9 mouse cellular contexts compared by ENCODE assay signal in genomic region chr11:120727564-120727963, GRCm38 (mm10). TPM values are rescaled to one million over a fixed set of nuclear protein-coding genes. Genes with fewer than 3 reads are reported as not detected.
DNase-seq lines count a peak whose midpoint lies in the region; ATAC-seq and TF ChIP-seq lines count a peak whose summit lies in the region.
"Had no signal": no experiment of that assay in that cellular context is flagged by ENCODE, and none has a peak within 500 bp of the region (broad histone marks: within the 10 kb centered on the region; RNA-seq: fewer than 3 reads in every experiment).

No protein-coding gene starts in this region.

- H3K9me3 ChIP-seq in hindbrain, embryonic 12.5 days (replicated peaks), result no peaks in the 10 kb centered on the region
- H3K9me3 ChIP-seq in hindbrain, embryonic 13.5 days, result no peaks in the 10 kb centered on the region
- H3K9me3 ChIP-seq in MEL (replicated peaks; ENCODE audit: insufficient read depth, low read length), result no peaks in the 10 kb centered on the region
- no peaks in the 10 kb centered on the region for H3K9me3 ChIP-seq in limb, embryonic 14.5 days (ENCODE audit: control insufficient read depth, low read length)
- H3K9me3 ChIP-seq: limb, embryonic 15.5 days had no signal

- no peak overlapping the region for H3K27ac ChIP-seq in hindbrain, embryonic 12.5 days
- H3K27ac ChIP-seq in hindbrain, embryonic 13.5 days, result no peak overlapping the region
- H3K27ac ChIP-seq in MEL (ENCODE audit: control insufficient read depth, low read depth, low read length), result no peak overlapping the region
- no peak overlapping the region for H3K27ac ChIP-seq in limb, embryonic 14.5 days (replicated peaks; ENCODE audit: low read depth, low read length)
- H3K27ac ChIP-seq in thymus, adult 2 months (ENCODE audit: control insufficient read depth, insufficient read depth, low read length), result no peak overlapping the region
- H3K27ac ChIP-seq: limb, embryonic 15.5 days had no signal

- no peaks in the 10 kb centered on the region for H3K79me2 ChIP-seq in MEL (ENCODE audit: control insufficient read depth, insufficient read depth, low read length, poor library complexity)

- ATAC-seq in hindbrain, embryonic 12.5 days (ENCODE audit: low FRiP score), result no peak
- no peak for ATAC-seq in hindbrain, embryonic 13.5 days (ENCODE audit: low FRiP score)
- no peak for ATAC-seq in limb, embryonic 14.5 days (ENCODE audit: low FRiP score, low read depth)

- TF ChIP-seq EP300 in MEL (IDR thresholded peaks at IDR 0.05; ENCODE audit: low read depth in 1 of 2, low read length in 2 of 2), result no peak

- TF ChIP-seq CTCF in MEL (IDR thresholded peaks at IDR 0.05 in 2 of 3, conservative IDR thresholded peaks at IDR 0.05 in 1 of 3; ENCODE audit: control insufficient read depth in 1 of 3, insufficient read depth in 1 of 3, low read depth in 2 of 3, low read length in 3 of 3, poor library complexity in 1 of 3, severe bottlenecking in 1 of 3), result no peak
- TF ChIP-seq CTCF in thymus, adult 2 months (IDR thresholded peaks at IDR 0.05; ENCODE audit: borderline replicate concordance, control insufficient read depth, extremely low read depth, insufficient read depth, low read length, poor library complexity), result no peak

- H3K4me1 ChIP-seq in hindbrain, embryonic 12.5 days, result peaks cover 13% of the 10 kb centered on the region
- peaks cover 20% of the 10 kb centered on the region for H3K4me1 ChIP-seq in hindbrain, embryonic 13.5 days (replicated peaks)
- peaks cover 0 to 4% of the 10 kb centered on the region in 2 experiments; a peak in 1 of 4 replicates for H3K4me1 ChIP-seq in MEL (ENCODE audit: control insufficient read depth in 1 of 2, insufficient read depth in 2 of 2, low read length in 2 of 2)
- H3K4me1 ChIP-seq in limb, embryonic 14.5 days (ENCODE audit: control insufficient read depth, insufficient read depth, low read length), result peaks cover 9% of the 10 kb centered on the region; the same call in 1 of the 2 replicates
- peaks cover 9% of the 10 kb centered on the region for H3K4me1 ChIP-seq in thymus, adult 2 months (replicated peaks; ENCODE audit: control insufficient read depth, insufficient read depth, low read length)

- 64% methylated on average over 12 of the region's 12 CpGs for WGBS in hindbrain, embryonic 12.5 days
- 60% methylated on average over 12 of the region's 12 CpGs for WGBS in hindbrain, embryonic 13.5 days
- 74% methylated on average over 10 of the region's 12 CpGs for WGBS in limb, embryonic 14.5 days
- 66% methylated on average over 12 of the region's 12 CpGs for WGBS in thymus, adult 2 months

- H3K4me3 ChIP-seq in hindbrain, embryonic 12.5 days, result no peak overlapping the region
- H3K4me3 ChIP-seq in hindbrain, embryonic 13.5 days, result no peak overlapping the region
- peak overlapping the region; percentile 34 to 92; a peak in 2 of 4 replicates for H3K4me3 ChIP-seq in MEL (ENCODE audit: control insufficient read depth in 1 of 2, insufficient read depth in 1 of 2, low read depth in 2 of 2, low read length in 2 of 2)
- no peak overlapping the region for H3K4me3 ChIP-seq in limb, embryonic 14.5 days (replicated peaks; ENCODE audit: low read length)
- no peak overlapping the region for H3K4me3 ChIP-seq in thymus, adult 2 months (ENCODE audit: control insufficient read depth, insufficient read depth, low read length)

- TF ChIP-seq POLR2A in MEL (IDR thresholded peaks at IDR 0.05; ENCODE audit: control insufficient read depth in 1 of 2, insufficient read depth in 1 of 2, low read depth in 1 of 2, low read length in 2 of 2, poor library complexity in 1 of 2), result no peak
- TF ChIP-seq POLR2A in limb, embryonic 14.5 days (IDR thresholded peaks at IDR 0.05; ENCODE audit: borderline replicate concordance, extremely low read depth, insufficient read depth, insufficient read length), result no peak
- TF ChIP-seq POLR2A in thymus, adult 2 months (IDR thresholded peaks at IDR 0.05; ENCODE audit: control insufficient read depth, extremely low read depth, insufficient read depth, low read length, poor library complexity), result no peak

- H3K36me3 ChIP-seq in hindbrain, embryonic 12.5 days, result no peaks in the 10 kb centered on the region
- H3K36me3 ChIP-seq in hindbrain, embryonic 13.5 days, result peaks cover 22% of the 10 kb centered on the region
- H3K36me3 ChIP-seq in MEL (ENCODE audit: control insufficient read depth in 1 of 2, insufficient read depth in 2 of 2, low read length in 2 of 2), result no peaks in the 10 kb centered on the region
- peaks cover 8% of the 10 kb centered on the region; the same call in 1 of the 2 replicates for H3K36me3 ChIP-seq in limb, embryonic 14.5 days (ENCODE audit: control insufficient read depth, insufficient read depth, low read length)
- H3K36me3 ChIP-seq in thymus, adult 2 months (ENCODE audit: control insufficient read depth, insufficient read depth, low read length), result no peaks in the 10 kb centered on the region

- H3K4me2 ChIP-seq in hindbrain, embryonic 12.5 days (replicated peaks), result peak overlapping the region; percentile 90
- no peak overlapping the region for H3K4me2 ChIP-seq in hindbrain, embryonic 13.5 days
- H3K4me2 ChIP-seq in limb, embryonic 14.5 days (replicated peaks; ENCODE audit: low read depth, low read length, severe bottlenecking), result peak overlapping the region; percentile 87; the same call in 1 of the 2 replicates

- DNase-seq in CD4-positive helper T cell, adult 2 months (ENCODE audit: low read depth, low spot score), result peak; percentile 1
- DNase-seq in MEL (ENCODE audit: low read depth, low spot score), result no peak
- DNase-seq in limb, embryonic 14.5 days (ENCODE audit: low spot score), result no peak
- DNase-seq in urinary bladder, postnatal 14 days (ENCODE audit: low spot score), result no peak
- DNase-seq in thymus, adult 2 months, result no peak

- no peak overlapping the region for H3K9ac ChIP-seq in hindbrain, embryonic 12.5 days
- no peak overlapping the region for H3K9ac ChIP-seq in hindbrain, embryonic 13.5 days
- peak overlapping the region; percentile 21; the same call in 1 of the 2 replicates for H3K9ac ChIP-seq in MEL (ENCODE audit: control insufficient read depth, low read depth, low read length, poor library complexity, severe bottlenecking)
- H3K9ac ChIP-seq in limb, embryonic 14.5 days (ENCODE audit: low read depth, low read length, severe bottlenecking), result no peak overlapping the region

- no peak for TF ChIP-seq RAD21 in MEL (IDR thresholded peaks at IDR 0.05; ENCODE audit: low read depth, low read length)

- peaks cover 34% of the 10 kb centered on the region for H3K27me3 ChIP-seq in hindbrain, embryonic 12.5 days
- H3K27me3 ChIP-seq in hindbrain, embryonic 13.5 days, result peaks cover 54% of the 10 kb centered on the region
- no peaks in the 10 kb centered on the region; a peak in 1 of 4 replicates for H3K27me3 ChIP-seq in MEL (ENCODE audit: control insufficient read depth in 1 of 2, insufficient read depth in 2 of 2, low read length in 2 of 2)
- H3K27me3 ChIP-seq in limb, embryonic 14.5 days (ENCODE audit: control insufficient read depth, insufficient read depth, low read length), result no peaks in the 10 kb centered on the region
- H3K27me3 ChIP-seq in thymus, adult 2 months (ENCODE audit: control insufficient read depth, insufficient read depth, low read length), result no peaks in the 10 kb centered on the region; the same call in 1 of the 2 replicates

RNA-seq across cellular contexts. Expression of gene Dcxr, which starts 0.5 kb away (rescaled TPM):
- 11.6 and 12.2 TPM in 2 replicates for polyA plus RNA-seq in hindbrain, embryonic 12.5 days (2016; fragmentation: Nextera tagmentation; extraction: Ambion mirVana)
- 9.7 and 12.1 TPM in 2 replicates for polyA plus RNA-seq in hindbrain, embryonic 13.5 days (2015; fragmentation: Nextera tagmentation; extraction: Ambion mirVana)
- 12.0 and 14.1 TPM in 2 replicates for total RNA-seq in MEL (2012; rRNA removed)
- polyA plus RNA-seq in MEL (2012; ENCODE audit: insufficient read depth in 1 of 2, insufficient read length in 2 of 2, low read depth in 1 of 2, low replicate concordance in 2 of 2, missing spikeins in 1 of 2), result 10 to 100 TPM in 1 of 2 experiments, not detected in 1; 12.2 TPM
- 18.5 and 21.4 TPM in 2 replicates for polyA plus RNA-seq in limb, embryonic 14.5 days (2012; rRNA removed)
- polyA plus RNA-seq in limb, embryonic 14.5 days (2014; fragmentation: Nextera tagmentation; extraction: Ambion mirVana), result 21.8 and 26.2 TPM in 2 replicates
- polyA plus RNA-seq in thymus, adult 2 months (2012; rRNA removed), result 78.4 and 126 TPM in 2 replicates

RNA-seq across cellular contexts. Expression of gene Cbr2, which starts 4.3 kb away (rescaled TPM):
- polyA plus RNA-seq in hindbrain, embryonic 12.5 days (2016; fragmentation: Nextera tagmentation; extraction: Ambion mirVana), result 1.6 and 2.6 TPM in 2 replicates
- polyA plus RNA-seq in hindbrain, embryonic 13.5 days (2015; fragmentation: Nextera tagmentation; extraction: Ambion mirVana), result 0.49 TPM in 1 of 2 replicates, not detected in the other
- total RNA-seq in MEL (2012; rRNA removed), result not detected in 2 replicates
- polyA plus RNA-seq in MEL (2012; ENCODE audit: insufficient read depth in 1 of 2, insufficient read length in 2 of 2, low read depth in 1 of 2, low replicate concordance in 2 of 2, missing spikeins in 1 of 2), result not detected
- 11.9 and 19.6 TPM in 2 replicates for polyA plus RNA-seq in limb, embryonic 14.5 days (2012; rRNA removed)
- 7.3 and 10.8 TPM in 2 replicates for polyA plus RNA-seq in limb, embryonic 14.5 days (2014; fragmentation: Nextera tagmentation; extraction: Ambion mirVana)
- 426 and 617 TPM in 2 replicates for polyA plus RNA-seq in thymus, adult 2 months (2012; rRNA removed)
- polyA plus RNA-seq: erythroblast, embryonic 14.5 days had no signal

RNA-seq across cellular contexts. Expression of gene Rac3, which starts 6.3 kb away (rescaled TPM):
- polyA plus RNA-seq in hindbrain, embryonic 12.5 days (2016; fragmentation: Nextera tagmentation; extraction: Ambion mirVana), result 98.4 and 99.9 TPM in 2 replicates
- polyA plus RNA-seq in hindbrain, embryonic 13.5 days (2015; fragmentation: Nextera tagmentation; extraction: Ambion mirVana), result 272 and 278 TPM in 2 replicates
- 7.8 and 12.0 TPM in 2 replicates for total RNA-seq in MEL (2012; rRNA removed)
- polyA plus RNA-seq in MEL (2012; ENCODE audit: insufficient read depth in 1 of 2, insufficient read length in 2 of 2, low read depth in 1 of 2, low replicate concordance in 2 of 2, missing spikeins in 1 of 2), result 10 to 100 TPM in 1 of 2 experiments, not detected in 1; 13.1 TPM
- 90.1 and 95.1 TPM in 2 replicates for polyA plus RNA-seq in limb, embryonic 14.5 days (2012; rRNA removed)
- 14.1 and 18.3 TPM in 2 replicates for polyA plus RNA-seq in limb, embryonic 14.5 days (2014; fragmentation: Nextera tagmentation; extraction: Ambion mirVana)
- polyA plus RNA-seq in thymus, adult 2 months (2012; rRNA removed), result 22.8 and 26.3 TPM in 2 replicates

RNA-seq across cellular contexts. Expression of gene Lrrc45, which starts 13.8 kb away (rescaled TPM):
- 75.3 and 78.8 TPM in 2 replicates for polyA plus RNA-seq in hindbrain, embryonic 12.5 days (2016; fragmentation: Nextera tagmentation; extraction: Ambion mirVana)
- polyA plus RNA-seq in hindbrain, embryonic 13.5 days (2015; fragmentation: Nextera tagmentation; extraction: Ambion mirVana), result 67.9 and 73.1 TPM in 2 replicates
- total RNA-seq in MEL (2012; rRNA removed), result 26.5 and 45.1 TPM in 2 replicates
- 10 to 100 TPM in 1 of 2 experiments, not detected in 1; 31.0 TPM for polyA plus RNA-seq in MEL (2012; ENCODE audit: insufficient read depth in 1 of 2, insufficient read length in 2 of 2, low read depth in 1 of 2, low replicate concordance in 2 of 2, missing spikeins in 1 of 2)
- 91.3 and 98.3 TPM in 2 replicates for polyA plus RNA-seq in limb, embryonic 14.5 days (2012; rRNA removed)
- polyA plus RNA-seq in limb, embryonic 14.5 days (2014; fragmentation: Nextera tagmentation; extraction: Ambion mirVana), result 48.1 and 51.7 TPM in 2 replicates
- polyA plus RNA-seq in thymus, adult 2 months (2012; rRNA removed), result 69.2 and 77.3 TPM in 2 replicates

RNA-seq across cellular contexts. Expression of gene Cenpx, which starts 14.0 kb away (rescaled TPM):
- polyA plus RNA-seq in hindbrain, embryonic 12.5 days (2016; fragmentation: Nextera tagmentation; extraction: Ambion mirVana), result 106 and 113 TPM in 2 replicates
- polyA plus RNA-seq in hindbrain, embryonic 13.5 days (2015; fragmentation: Nextera tagmentation; extraction: Ambion mirVana), result 103 and 113 TPM in 2 replicates
- 140 and 141 TPM in 2 replicates for total RNA-seq in MEL (2012; rRNA removed)
- 100 to 1,000 TPM in 1 of 2 experiments, not detected in 1; 206 TPM for polyA plus RNA-seq in MEL (2012; ENCODE audit: insufficient read depth in 1 of 2, insufficient read length in 2 of 2, low read depth in 1 of 2, low replicate concordance in 2 of 2, missing spikeins in 1 of 2)
- polyA plus RNA-seq in limb, embryonic 14.5 days (2012; rRNA removed), result 101 and 107 TPM in 2 replicates
- 159 and 161 TPM in 2 replicates for polyA plus RNA-seq in limb, embryonic 14.5 days (2014; fragmentation: Nextera tagmentation; extraction: Ambion mirVana)
- polyA plus RNA-seq in thymus, adult 2 months (2012; rRNA removed), result 103 and 112 TPM in 2 replicates

Comparison
In these comparisons a context has a peak if more than half of its experiments do, and no peak if none do; other contexts are left out.
1. H3K4me3 ChIP-seq: peak in MEL (2 of 2); none in hindbrain, embryonic 12.5 days (single experiment), hindbrain, embryonic 13.5 days (single experiment), limb, embryonic 14.5 days (single experiment) and thymus, adult 2 months (single experiment).
2. RNA of gene Cbr2, which starts 4.3 kb away (polyA plus RNA-seq): 426 to 617 TPM in thymus, adult 2 months; 7.3 to 19.6 TPM in limb, embryonic 14.5 days, 1.6 to 2.6 TPM in hindbrain, embryonic 12.5 days, 0.49 TPM in hindbrain, embryonic 13.5 days and not detected in MEL; every median in the first group is over 10 times any median in the second.